Mouse (Mus musculus) limb, embryonic 13.5 days (tissue): ENCODE data around the gene Stag1. TPM values are rescaled to one million over a fixed set of nuclear protein-coding genes. Genes with fewer than 3 reads are reported as not detected.

Source experiments
- ATAC-seq: fragments of 200-750 bp; cut with Nextera tagmentation; 2 replicates; pipeline ENCODE4 v1.8.0; 2017; ENCODE audit warnings: low read depth, moderate number of reproducible peaks, moderate TSS enrichment; ENCODE audit not compliant: low FRiP score
- H3K27ac ChIP-seq: fragments of 300-500 bp; sonication (generic); 2 replicates; pipeline ENCODE4 v1.5.1; 2015; ENCODE audit warnings: inconsistent platforms, mild to moderate bottlenecking, moderate library complexity
- H3K27me3 ChIP-seq: fragments of 300-500 bp; sonication (generic); 2 replicates; pipeline ENCODE4 v1.6.1; 2015; ENCODE audit warnings: mild to moderate bottlenecking, inconsistent platforms
- H3K36me3 ChIP-seq: fragments of 300-500 bp; sonication (generic); 2 replicates; pipeline ENCODE4 v1.6.1; 2015; ENCODE audit warnings: inconsistent platforms, mild to moderate bottlenecking, moderate library complexity
- H3K4me1 ChIP-seq: fragments of 300-500 bp; sonication (generic); 2 replicates; pipeline ENCODE4 v1.6.1; 2015; ENCODE audit warnings: inconsistent platforms
- H3K4me2 ChIP-seq: fragments of 300-500 bp; sonication (generic); replicated peaks from 2 replicates; pipeline ENCODE4 v1.6.1; 2015; ENCODE audit warnings: inconsistent platforms, mild to moderate bottlenecking, moderate library complexity
- H3K4me3 ChIP-seq: fragments of 300-500 bp; sonication (generic); 2 replicates; pipeline ENCODE4 v1.5.1; 2015; ENCODE audit warnings: moderate library complexity, mild to moderate bottlenecking, inconsistent platforms
- H3K9ac ChIP-seq: fragments of 300-500 bp; sonication (generic); 2 replicates; pipeline ENCODE4 v1.6.1; 2015; ENCODE audit warnings: mild to moderate bottlenecking, inconsistent platforms
- H3K9me3 ChIP-seq: fragments of 300-500 bp; sonication (generic); 2 replicates; pipeline ENCODE4 v1.6.1; 2016; ENCODE audit warnings: inconsistent platforms
- WGBS: fragments of 180-500 bp; shearing (Covaris S2); methylation state at CpG from one replicate; pipeline ENCODE4 v1.1.7; 2015; 5-methylcytosine and 5-hydroxymethylcytosine counted together
- polyA plus RNA-seq: library from polyadenylated mRNA; unstranded; fragments of >200 nt; fragmentation: Nextera tagmentation; extraction: Ambion mirVana; gene quantifications from 2 replicates; pipeline ENCODE4 v1.2.1, GENCODE M21; 2015

Gene Stag1
- polyA plus RNA-seq, 1 experiment from 2014 or later = 55.4 TPM

GRCm38 (mm10) chr9:100580196-100580740 lies 17.3 kb upstream of the Stag1 start:
- no peak overlapping the region for H3K4me2 ChIP-seq
- no peak for ATAC-seq
- H3K36me3 ChIP-seq = no peaks in the 10 kb centered on the region
- no peaks in the 10 kb centered on the region for H3K27me3 ChIP-seq
- no peaks in the 10 kb centered on the region for H3K9me3 ChIP-seq
- H3K27ac ChIP-seq = no peak overlapping the region
- H3K4me1 ChIP-seq = peaks cover 14% of the 10 kb centered on the region
- H3K4me3 ChIP-seq = no peak overlapping the region
- H3K9ac ChIP-seq = no peak overlapping the region
- WGBS = 76% methylated on average over 20 of the region's 20 CpGs

GRCm38 (mm10) chr9:100581543-100582492 lies 15.8 kb upstream of the Stag1 start:
- Histone ChIP-seq H3K27me3 (no peaks in the 10 kb centered on the region), H3K9me3 (no peaks in the 10 kb centered on the region), H3K9ac (no peak overlapping the region), H3K36me3 (no peaks in the 10 kb centered on the region), H3K4me2 (0 out of 2 replicates have a peak overlapping the region, but pooled peaks have one; percentile 9), H3K27ac (no peak overlapping the region), H3K4me1 (peaks cover 14% of the 10 kb centered on the region), H3K4me3 (no peak overlapping the region)
- 40% methylated on average over 13 of the region's 13 CpGs for WGBS
- peak; percentile 73 for ATAC-seq

- no peak for ATAC-seq
- no peak overlapping the region for H3K4me3 ChIP-seq
- H3K9ac ChIP-seq = no peak overlapping the region
- no peak overlapping the region for H3K27ac ChIP-seq
- H3K4me1 ChIP-seq = peaks cover 14% of the 10 kb centered on the region
- H3K36me3 ChIP-seq = no peaks in the 10 kb centered on the region
- H3K27me3 ChIP-seq = no peaks in the 10 kb centered on the region
- H3K4me2 ChIP-seq = no peak overlapping the region
- no peaks in the 10 kb centered on the region for H3K9me3 ChIP-seq
- 69% methylated on average over 13 of the region's 13 CpGs for WGBS
Observed at GRCm38 (mm10) chr9:100582883-100583575, 14.6 kb upstream of the Stag1 start.

GRCm38 (mm10) chr9:100584031-100584430 lies 13.6 kb upstream of the Stag1 start:
- H3K36me3 ChIP-seq = no peaks in the 10 kb centered on the region
- WGBS = 80% methylated on average over 4 of the region's 4 CpGs
- ATAC-seq = no peak

GRCm38 (mm10) chr9:100590462-100590861 lies 7.1 kb upstream of the Stag1 start:
- H3K9ac ChIP-seq = no peak overlapping the region

More at GRCm38 (mm10) chr9:100584031-100584430, 13.6 kb upstream of the Stag1 start:
- Histone ChIP-seq H3K9me3 (no peaks in the 10 kb centered on the region), H3K27me3 (no peaks in the 10 kb centered on the region), H3K4me1 (peaks cover 14% of the 10 kb centered on the region), H3K9ac (no peak overlapping the region), H3K4me2 (no peak overlapping the region), H3K4me3 (no peak overlapping the region), H3K27ac (no peak overlapping the region)

GRCm38 (mm10) chr9:100596317-100596716 lies 1.3 kb upstream of the Stag1 start:
- Histone ChIP-seq H3K4me1 (peaks cover 7% of the 10 kb centered on the region; the same call in 1 of the 2 replicates), H3K27ac (no peak overlapping the region), H3K4me3 (no peak overlapping the region), H3K27me3 (no peaks in the 10 kb centered on the region), H3K9me3 (no peaks in the 10 kb centered on the region; the same call in 1 of the 2 replicates), H3K36me3 (no peaks in the 10 kb centered on the region), H3K9ac (no peak overlapping the region), H3K4me2 (no peak overlapping the region)
- no peak for ATAC-seq
- WGBS = 88% methylated on average over 8 of the region's 8 CpGs

More at GRCm38 (mm10) chr9:100590462-100590861, 7.1 kb upstream of the Stag1 start:
- ATAC-seq = no peak
- Histone ChIP-seq H3K27me3 (no peaks in the 10 kb centered on the region), H3K4me1 (0 out of 2 replicates have a peak, but pooled peaks cover 3% of the 10 kb centered on the region), H3K9me3 (no peaks in the 10 kb centered on the region; the same call in 1 of the 2 replicates), H3K36me3 (no peaks in the 10 kb centered on the region), H3K27ac (no peak overlapping the region), H3K4me3 (no peak overlapping the region), H3K4me2 (no peak overlapping the region)
- 60% methylated on average over 4 of the region's 4 CpGs for WGBS

- WGBS = 59% methylated on average over 3 of the region's 3 CpGs
- Histone ChIP-seq H3K9me3 (no peaks in the 10 kb centered on the region; the same call in 1 of the 2 replicates), H3K27me3 (no peaks in the 10 kb centered on the region), H3K4me2 (no peak overlapping the region), H3K36me3 (no peaks in the 10 kb centered on the region), H3K27ac (no peak overlapping the region), H3K9ac (no peak overlapping the region), H3K4me1 (peaks cover 7% of the 10 kb centered on the region; the same call in 1 of the 2 replicates), H3K4me3 (no peak overlapping the region)
- no peak; the same call in 1 of the 2 replicates for ATAC-seq
Observed at GRCm38 (mm10) chr9:100599761-100600328, 2.2 kb downstream of the Stag1 start.

- no peaks in the 10 kb centered on the region for H3K27me3 ChIP-seq
- H3K27ac ChIP-seq = no peak overlapping the region
- no peaks in the 10 kb centered on the region for H3K9me3 ChIP-seq
- WGBS = 85% methylated on average over 1 of the region's 1 CpGs
- ATAC-seq = no peak
- peaks cover 7% of the 10 kb centered on the region; the same call in 1 of the 2 replicates for H3K4me1 ChIP-seq
- H3K36me3 ChIP-seq = no peaks in the 10 kb centered on the region
- no peak overlapping the region for H3K4me3 ChIP-seq
- no peak overlapping the region for H3K9ac ChIP-seq
- H3K4me2 ChIP-seq = no peak overlapping the region
Observed at GRCm38 (mm10) chr9:100602130-100602529, 4.5 kb downstream of the Stag1 start.

GRCm38 (mm10) chr9:100603156-100603555 lies 5.6 kb downstream of the Stag1 start:
- 60% methylated on average over 5 of the region's 5 CpGs for whole genome bisulfite sequencing

GRCm38 (mm10) chr9:100605522-100605921 lies 7.9 kb downstream of the Stag1 start:
- H3K4me1 ChIP-seq = no peaks in the 10 kb centered on the region
- no peaks in the 10 kb centered on the region for H3K9me3 ChIP-seq
- H3K36me3 ChIP-seq = no peaks in the 10 kb centered on the region
- 87% methylated on average over 1 of the region's 1 CpGs for WGBS
- no peak overlapping the region for H3K9ac ChIP-seq
- H3K4me3 ChIP-seq = no peak overlapping the region
- H3K27me3 ChIP-seq = no peaks in the 10 kb centered on the region
- no peak overlapping the region for H3K27ac ChIP-seq
- ATAC-seq = no peak
- no peak overlapping the region for H3K4me2 ChIP-seq

More at GRCm38 (mm10) chr9:100603156-100603555, 5.6 kb downstream of the Stag1 start:
- H3K36me3 ChIP-seq = no peaks in the 10 kb centered on the region
- no peak overlapping the region for H3K27ac ChIP-seq
- H3K27me3 ChIP-seq = no peaks in the 10 kb centered on the region
- H3K4me2 ChIP-seq = no peak overlapping the region
- no peak overlapping the region for H3K9ac ChIP-seq
- no peak overlapping the region for H3K4me3 ChIP-seq
- H3K9me3 ChIP-seq = no peaks in the 10 kb centered on the region
- peaks cover 7% of the 10 kb centered on the region; the same call in 1 of the 2 replicates for H3K4me1 ChIP-seq
- no peak for ATAC-seq

- no peaks in the 10 kb centered on the region for H3K36me3 ChIP-seq
- no peak for ATAC-seq
- H3K9ac ChIP-seq = no peak overlapping the region
- H3K4me1 ChIP-seq = no peaks in the 10 kb centered on the region
- H3K4me3 ChIP-seq = no peak overlapping the region
- H3K27me3 ChIP-seq = no peaks in the 10 kb centered on the region
- no peak overlapping the region for H3K4me2 ChIP-seq
- 43% methylated on average over 7 of the region's 7 CpGs for whole genome bisulfite sequencing
- H3K27ac ChIP-seq = no peak overlapping the region
- no peaks in the 10 kb centered on the region for H3K9me3 ChIP-seq
Observed at GRCm38 (mm10) chr9:100605985-100606554, 8.5 kb downstream of the Stag1 start.
